Mouse (Mus musculus) gastrocnemius, postnatal 36 days (tissue): ENCODE measurements around the gene Zdhhc8. TPM values are rescaled to one million over a fixed set of nuclear protein-coding genes. Genes with fewer than 3 reads are reported as not detected.
"Not testable (repeated sequence)": the region's sequence is repeated elsewhere in the genome, so short reads cannot be mapped to it uniquely, and the experiment has no call there.

Experiments used
- DNase-seq, 2 experiments: peaks; one replicate each; pipeline ENCODE4 v3.0.0; 2022
- intact Hi-C: fragments of 180-260 bp; cut with DNase I; formaldehyde crosslinking; loops from one replicate; pipeline ENCODE4 v1.15.1; 2025
- total RNA-seq, 2 experiments: library from RNA; stranded (reverse); gene quantifications; 2 replicates each; pipeline ENCODE4 v1.2.3; 2021

Zdhhc8 gene
- total RNA-seq, 2 experiments from 2014 or later, result 23.1 to 23.4 TPM

DNA sequence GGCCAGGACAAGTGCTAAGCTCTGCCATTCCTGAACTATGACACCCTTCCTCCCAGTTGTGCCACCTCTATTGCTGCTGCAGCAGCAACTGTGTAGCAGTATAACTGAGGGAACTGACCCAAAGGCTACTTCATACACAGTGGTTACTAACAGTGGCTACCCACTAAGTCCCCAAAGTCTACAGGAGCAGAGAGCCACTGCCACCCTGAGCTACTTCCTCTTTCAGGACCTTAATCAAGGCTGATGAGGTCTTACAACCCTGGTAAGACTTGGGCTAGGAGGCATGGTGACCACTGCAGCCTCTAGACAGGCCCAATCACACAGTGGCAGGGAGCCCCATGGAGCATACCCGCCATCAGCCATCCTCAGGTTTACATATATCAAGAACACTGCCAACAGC lies 32.9 kb downstream of the Zdhhc8 start:
- intact Hi-C loops, result no loop called here
- no peak for DNase-seq

DNA sequence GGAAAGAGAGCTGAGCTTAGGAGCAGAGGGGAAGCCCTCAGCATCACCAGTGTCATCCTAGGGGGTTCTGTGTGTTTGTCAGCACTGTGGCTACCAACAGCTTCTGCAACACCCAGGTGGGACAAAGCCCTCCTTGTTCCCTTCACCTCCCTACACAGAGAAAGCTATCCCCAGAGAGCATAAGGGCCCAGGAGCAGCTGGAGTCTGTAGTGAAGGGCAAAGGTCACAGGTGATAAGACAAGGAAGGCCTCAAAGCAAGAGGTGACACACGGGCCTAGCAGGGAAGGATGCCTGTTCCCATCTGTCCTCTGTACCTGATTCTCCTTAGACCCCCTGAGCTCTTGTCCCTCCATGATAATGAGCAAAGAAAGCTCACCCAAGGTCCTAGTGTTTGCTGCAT lies 33.3 kb downstream of the Zdhhc8 start:
- no peak for DNase-seq
- intact Hi-C loops, result no loop called here

DNA sequence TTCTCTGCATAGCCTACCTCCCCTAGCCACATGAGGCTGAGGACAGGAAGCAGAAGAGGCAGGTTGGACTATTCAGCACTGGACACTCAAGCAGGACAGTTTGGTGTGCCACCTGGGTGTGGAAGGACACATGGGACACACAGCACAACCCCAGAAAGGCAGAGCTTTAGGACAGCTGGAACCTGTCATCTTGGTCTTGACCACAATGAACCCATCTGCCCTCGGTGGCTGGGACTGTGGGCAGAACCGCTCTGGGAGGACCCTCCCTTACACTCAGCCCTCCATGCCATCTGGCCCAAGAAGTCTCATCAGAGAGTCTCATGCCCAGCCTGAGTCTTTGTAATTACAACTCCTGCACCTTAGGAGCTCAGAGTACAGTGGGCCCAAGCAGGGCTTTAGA lies 34.9 kb downstream of the Zdhhc8 start:
- no peak for DNase-seq
- intact Hi-C loops, result no loop called here

DNA sequence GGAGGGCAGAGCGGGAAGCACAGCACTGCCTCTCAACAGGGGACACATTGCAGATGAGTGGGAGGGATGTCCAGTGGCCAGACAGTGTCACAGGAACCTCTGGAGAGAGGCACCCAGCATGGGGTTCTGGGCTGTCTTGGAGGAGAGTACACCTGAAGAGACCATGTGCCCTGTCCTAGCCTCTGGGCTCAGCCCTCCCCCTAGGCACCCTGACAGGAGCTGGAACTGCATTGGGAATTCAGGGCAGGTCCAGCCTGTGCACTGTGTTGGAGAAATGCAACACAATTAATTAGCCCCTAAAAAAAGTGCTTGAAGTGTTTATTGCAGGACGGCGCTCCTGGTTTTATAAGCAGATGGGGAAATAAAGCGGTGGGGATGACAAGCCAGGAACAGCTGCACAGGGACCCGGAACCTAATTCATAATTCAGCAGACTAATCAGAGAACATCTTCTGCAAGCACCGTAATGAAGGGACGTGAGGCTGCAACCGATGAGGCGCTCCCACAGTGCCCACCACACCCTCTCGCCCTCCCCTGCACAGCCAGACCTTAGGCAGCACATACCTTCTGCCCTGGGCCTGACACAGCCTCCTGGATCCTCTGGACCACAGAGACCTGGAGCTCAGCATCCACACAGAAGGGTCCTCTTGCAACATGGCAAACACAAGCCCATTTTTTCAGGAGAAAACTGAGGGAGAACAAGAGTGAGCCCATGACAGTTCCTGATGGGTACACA lies 36.4 kb downstream of the Zdhhc8 start:
- intact Hi-C loops, result no loop called here

DNA sequence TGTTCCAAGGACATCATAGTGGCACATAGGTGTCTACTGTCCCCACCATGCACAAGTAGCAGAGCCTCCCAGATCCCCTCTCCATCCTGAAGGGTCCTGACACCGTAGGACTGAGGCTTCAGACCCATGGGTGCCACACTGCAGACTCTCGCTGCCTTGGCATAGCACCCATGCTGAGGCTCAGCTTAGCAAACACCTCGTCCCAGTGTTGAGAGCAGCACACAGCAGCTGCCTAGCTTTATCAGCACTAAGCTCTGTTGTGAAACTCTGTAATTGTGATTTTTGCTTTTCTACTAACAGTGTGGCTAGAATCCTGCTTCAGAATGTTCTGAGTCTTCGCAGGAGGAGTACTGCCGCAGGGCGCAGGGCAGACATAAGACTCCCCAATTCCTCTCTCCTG lies 37.1 kb downstream of the Zdhhc8 start:
- intact Hi-C loops, result no loop called here
- DNase-seq, result no peak

More for the DNA sequence above, 36.4 kb downstream of the Zdhhc8 start:
- no peak for DNase-seq

DNA sequence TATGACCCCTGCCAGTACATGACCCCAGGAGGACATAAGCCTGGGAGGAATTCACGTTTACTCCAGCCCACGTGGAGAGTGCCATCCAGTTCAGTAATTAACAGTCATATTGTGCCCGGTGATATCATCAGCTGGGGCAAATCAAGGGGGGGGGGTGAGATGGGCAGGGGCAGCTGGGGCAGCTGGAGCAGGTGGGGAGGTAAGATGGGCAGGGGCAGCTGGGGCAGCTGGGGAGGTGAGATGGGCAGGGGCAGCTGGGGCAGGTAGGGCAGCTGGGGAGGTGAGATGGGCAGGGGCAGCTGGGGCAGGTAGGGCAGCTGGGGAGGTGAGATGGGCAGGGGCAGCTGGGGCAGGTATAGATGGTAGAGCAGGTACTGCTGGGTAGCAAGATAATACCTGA lies 39.4 kb downstream of the Zdhhc8 start:
- DNase-seq, intact Hi-C loops: not testable (repeated sequence)

DNA sequence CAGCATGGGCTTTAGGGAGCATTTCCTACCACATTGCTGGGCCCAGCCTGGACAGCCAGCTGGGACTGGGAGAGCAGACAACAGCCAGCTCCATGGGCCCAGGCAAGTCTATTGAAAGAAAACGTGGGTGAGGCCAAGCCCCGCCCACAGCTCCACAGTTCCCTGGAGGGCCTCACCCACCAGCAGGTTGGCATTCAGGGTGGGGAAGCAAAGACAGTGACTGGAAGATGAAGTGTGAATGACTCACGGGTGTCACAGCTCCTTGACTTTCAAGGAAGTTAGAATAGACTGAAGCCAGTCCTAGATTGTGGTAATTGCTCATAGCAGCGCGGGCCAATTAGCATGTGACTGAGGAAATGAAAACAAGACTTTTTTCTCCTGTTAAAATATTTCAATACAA lies 39.9 kb downstream of the Zdhhc8 start:
- intact Hi-C loops, result no loop called here
- DNase-seq, result peak in 1 of 2 experiments; percentile 46

DNA sequence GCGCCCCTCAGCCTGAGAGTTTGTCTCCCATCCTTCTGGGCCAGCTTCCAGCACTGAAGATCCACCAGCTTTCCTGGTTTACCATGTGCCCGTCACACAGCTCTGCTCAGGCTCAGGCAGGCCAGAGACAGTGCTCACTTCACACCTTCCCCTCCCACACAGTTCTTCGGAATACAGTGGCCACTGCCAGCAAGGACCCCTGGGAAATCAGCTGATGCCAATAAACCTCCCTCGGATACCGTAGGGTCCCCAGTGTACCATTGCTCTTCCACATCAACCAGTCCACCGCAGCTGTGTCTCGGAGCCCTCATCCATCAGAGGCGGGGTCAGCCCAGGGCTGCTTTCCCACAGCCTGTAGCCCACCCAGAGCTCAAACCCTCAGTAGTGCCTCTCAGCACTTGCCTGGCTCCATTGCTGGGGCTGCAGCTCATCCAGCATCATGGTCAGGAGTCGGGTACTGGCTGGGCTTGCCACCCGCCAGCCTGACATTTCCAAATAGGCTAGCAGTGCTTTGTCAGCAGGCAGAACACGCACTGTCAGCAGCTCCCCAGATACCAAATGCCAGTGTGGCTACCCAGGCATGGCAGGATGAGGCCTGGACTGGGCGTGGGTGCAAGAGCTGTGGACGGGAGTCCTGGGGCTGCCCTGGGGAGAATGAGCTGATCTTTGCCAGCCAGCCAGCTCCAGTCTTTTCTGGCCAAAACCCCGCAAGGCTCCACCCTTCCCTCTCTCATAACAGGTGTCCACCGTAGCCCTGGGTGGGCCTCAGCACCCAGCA lies 40.5 kb downstream of the Zdhhc8 start:
- intact Hi-C loops, result no loop called here
- DNase-seq, result peak; percentile 34 to 42

DNA sequence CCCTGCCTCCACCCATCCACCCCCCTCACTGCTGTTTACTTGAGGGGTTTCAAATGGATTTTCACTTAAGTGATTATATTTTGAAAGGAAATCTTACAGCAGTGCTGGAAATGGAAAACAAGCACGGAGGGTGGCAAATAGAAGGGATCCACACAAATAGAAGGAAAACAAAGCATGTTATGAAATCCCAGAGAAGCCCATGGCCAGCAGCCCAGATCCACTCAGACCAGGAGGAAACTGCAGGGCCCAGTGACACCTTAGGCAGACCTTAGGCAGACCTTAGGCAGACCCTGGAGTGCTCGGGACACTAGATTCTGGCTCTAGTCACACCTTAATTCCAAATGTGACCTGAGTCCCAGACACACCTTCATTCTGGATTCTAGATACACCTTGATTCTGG lies 43.9 kb downstream of the Zdhhc8 start:
- intact Hi-C loops, result no loop called here

DNA sequence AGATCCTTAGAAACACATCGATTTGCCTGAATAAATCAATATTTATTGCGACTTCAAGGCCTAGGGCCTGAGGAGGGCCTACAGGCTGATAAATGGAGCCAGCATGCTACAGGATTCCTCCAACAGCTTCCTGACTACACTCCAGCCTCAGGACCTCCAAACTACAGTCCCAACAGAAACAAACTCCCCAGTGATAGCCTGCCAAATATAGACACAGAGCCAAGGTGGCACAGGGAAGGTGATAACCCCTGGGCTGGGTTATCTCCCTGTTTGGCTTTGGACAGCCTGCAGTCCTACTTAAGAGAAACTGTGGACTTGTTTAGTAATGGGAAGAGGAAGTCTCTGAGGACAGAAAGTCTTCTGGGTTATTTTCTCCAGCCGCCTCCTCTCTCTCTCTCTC lies 47.7 kb downstream of the Zdhhc8 start:
- intact Hi-C loops, result no loop called here
- no peak for DNase-seq

More for the DNA sequence above, 43.9 kb downstream of the Zdhhc8 start:
- DNase-seq, result no peak

DNA sequence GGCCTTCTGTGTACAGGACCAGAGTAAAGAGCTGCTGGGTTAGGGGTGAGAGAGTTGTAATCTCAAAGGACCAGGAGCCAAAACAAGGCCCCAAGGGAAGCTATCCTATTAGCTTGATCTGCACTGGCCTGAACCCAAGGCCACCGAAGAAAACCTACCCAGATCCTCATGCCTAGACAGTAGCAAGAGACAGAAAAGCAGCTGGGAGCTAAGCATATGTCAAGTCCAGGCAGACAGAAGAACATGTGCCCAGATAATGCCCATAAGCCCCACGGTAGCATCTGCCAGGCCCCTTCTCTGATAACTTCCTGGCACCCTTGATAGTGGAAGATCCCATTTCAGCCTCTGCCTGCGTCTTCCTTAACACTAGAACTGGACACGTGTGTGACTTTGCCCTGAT lies 48.1 kb downstream of the Zdhhc8 start:
- DNase-seq, result no peak
- intact Hi-C loops, result no loop called here

DNA sequence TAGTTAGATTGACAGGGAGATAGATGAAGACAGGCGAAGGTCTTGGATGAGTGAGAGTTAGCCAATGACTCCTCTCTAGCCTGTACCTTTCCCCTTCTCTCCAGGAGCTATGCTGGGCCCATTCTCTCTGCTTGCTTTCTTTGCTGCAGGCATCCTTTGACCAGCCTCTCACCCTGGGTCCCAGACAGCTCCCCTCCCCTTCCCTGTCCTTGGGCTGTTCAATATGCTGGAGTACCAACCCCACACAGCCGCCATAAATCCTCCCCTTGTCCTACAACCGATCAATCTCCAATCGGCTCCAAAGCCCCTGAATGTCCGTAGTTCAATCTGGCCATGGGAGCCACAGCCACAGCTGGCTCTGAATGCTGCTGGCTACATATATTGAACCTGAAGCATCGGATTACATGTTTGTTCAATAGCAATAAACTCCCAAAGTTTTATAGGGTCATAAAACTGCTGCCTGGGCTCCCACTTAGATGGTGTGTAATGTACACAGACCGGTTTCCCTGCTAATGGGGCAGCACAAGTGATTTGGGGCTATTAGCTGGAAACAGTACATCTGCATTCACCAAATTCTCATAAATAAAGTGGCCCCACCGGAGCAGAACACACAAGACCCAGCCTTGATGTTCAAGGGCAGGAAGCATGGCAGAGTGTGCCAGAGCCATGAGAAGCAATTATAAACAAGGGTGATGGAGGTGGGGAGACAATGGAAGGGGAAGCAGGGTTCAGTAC lies 49.1 kb downstream of the Zdhhc8 start:
- no peak for DNase-seq
- intact Hi-C loops, result no loop called here

DNA sequence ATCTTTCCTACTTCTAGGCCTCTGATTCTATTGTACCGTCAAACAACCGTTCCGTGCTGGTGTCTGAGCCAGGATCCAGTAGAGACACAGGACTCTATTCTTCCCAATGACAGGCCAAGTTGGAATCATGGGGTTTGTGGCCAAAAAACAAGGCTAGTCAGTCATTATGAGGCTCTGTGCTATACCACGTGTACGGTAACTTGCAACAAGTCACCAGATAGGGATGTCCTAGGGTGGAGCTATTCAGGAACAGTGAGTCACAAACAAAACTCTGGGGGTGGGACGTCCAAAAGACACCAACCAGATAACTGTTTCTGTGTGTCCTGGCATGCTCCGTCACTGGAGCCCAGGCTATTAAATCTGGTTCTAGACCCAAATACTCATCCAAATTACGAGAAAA lies 52.2 kb downstream of the Zdhhc8 start:
- no peak for DNase-seq
- intact Hi-C loops, result no loop called here

DNA sequence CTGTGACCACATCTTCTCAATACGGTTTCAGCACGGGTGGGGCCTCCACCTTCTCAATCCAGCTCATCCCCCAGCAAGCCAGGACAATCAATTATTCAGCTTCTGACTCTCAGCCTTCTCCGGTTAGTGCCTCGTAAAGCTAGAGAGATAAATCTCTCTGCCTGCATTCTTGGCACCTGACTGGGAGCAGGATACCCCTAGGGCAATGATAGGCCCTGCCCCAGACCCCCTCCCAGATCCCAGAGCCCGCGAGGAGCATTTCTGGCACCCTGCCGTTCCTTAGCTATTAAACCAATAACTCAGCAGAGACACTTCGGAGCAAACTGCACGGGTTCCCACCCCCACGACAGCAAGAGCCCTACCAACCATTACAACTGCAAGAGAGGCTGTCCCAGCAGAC lies 53.5 kb downstream of the Zdhhc8 start:
- intact Hi-C loops, result no loop called here
- DNase-seq, result no peak

DNA sequence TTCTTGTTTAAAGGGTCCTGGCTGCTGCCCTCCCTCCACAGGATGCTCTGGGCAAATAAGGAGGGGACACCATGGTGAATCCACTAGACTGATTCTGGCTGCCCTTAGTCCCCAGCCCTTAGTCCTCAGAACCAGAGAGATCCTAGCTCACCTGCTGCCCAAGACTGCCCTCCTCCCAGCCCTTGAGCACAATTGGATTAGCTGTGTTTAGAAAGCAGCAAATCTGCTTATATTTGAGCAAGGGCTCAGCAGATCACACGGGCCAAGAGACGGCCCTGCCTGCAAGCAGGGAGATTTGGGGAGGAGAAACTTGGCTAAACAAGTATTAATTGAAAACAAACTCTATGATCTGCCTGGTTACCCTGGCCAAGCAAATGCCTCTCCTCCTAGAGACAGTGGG lies 55.3 kb downstream of the Zdhhc8 start:
- intact Hi-C loops, result no loop called here
- no peak for DNase-seq

DNA sequence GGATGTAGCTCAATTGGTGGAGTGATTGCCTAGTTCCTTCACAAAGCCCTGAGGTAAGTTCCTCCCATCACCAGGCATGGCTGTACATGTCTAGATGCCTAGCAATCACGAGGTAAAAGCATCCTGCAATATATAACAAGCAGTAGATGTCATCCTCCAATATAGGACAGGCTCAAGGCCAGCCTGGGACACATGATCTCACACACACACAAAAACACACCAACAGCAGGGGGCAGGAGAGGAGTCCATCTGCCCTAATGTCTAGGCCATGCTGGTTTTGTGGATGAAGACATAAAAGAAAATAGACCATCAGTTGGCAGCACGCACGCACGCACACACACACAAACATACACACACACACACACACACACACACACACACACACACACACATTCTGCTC lies 58.2 kb downstream of the Zdhhc8 start:
- intact Hi-C loops, result loop anchor here (2.0 kb wide), 1 partner anchor 34 kb away; no protein-coding TSS in a partner anchor
- no peak for DNase-seq

DNA sequence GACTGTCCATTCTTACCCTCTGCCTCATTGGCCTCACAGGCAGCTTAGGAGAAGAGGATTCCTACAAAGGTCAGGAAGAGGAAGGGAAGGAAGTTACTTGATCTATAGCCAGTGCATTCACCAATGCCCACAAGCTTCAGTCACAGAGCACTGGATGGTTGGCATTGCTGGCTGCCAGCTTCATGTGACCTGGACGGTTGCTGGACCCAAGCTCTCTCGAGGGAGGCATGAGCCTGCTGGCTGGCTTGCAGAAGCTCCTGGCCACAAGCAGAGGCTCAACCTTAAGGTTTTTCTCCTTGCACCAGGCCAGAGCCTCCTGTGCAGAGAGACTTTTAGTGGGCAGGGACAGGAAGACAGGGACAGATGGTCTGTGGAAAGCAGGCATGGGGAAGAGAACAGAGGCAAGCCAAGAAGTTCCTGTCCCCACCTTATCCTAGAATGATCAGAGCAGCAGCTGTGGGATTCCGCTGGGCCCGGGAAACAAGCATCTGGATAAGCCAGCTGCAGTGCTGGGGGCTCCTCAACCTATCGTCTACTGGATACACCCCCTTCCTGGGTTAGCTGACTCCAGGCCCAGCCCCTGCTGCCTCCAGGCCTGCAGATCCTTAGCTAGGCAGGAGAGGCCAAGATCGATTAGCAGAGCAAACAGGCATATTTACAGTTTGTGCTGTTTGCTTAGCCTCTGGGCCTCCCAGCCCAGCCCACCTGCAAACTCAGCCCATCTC lies 59.0 kb downstream of the Zdhhc8 start:
- no peak for DNase-seq
- intact Hi-C loops, result loop anchor here (2.0 kb wide), 1 partner anchor 35 kb away; no protein-coding TSS in a partner anchor

DNA sequence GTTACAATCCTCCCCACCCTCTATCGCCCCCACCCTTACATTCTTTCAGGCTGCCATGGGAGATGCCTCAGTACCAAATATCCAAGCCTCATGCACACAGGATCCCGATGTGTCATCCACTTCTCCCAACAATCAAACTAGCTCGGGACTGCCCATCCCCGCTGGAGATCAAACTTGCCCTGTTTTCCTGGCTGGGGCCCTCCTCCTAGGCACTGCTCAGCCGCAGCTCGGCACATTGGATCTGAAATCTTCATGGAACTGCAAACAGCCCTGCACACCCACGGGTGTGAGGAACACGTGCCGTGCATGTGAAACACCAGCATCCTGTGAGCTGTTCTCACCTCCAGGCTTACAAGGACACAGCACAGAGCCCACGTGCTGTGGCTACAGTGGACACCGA lies 61.1 kb downstream of the Zdhhc8 start:
- intact Hi-C loops, result loop anchor here (2.0 kb wide), 2 partner anchors 47 to 65 kb away; partner anchors contain the start of gene Rtn4r
- no peak for DNase-seq

DNA sequence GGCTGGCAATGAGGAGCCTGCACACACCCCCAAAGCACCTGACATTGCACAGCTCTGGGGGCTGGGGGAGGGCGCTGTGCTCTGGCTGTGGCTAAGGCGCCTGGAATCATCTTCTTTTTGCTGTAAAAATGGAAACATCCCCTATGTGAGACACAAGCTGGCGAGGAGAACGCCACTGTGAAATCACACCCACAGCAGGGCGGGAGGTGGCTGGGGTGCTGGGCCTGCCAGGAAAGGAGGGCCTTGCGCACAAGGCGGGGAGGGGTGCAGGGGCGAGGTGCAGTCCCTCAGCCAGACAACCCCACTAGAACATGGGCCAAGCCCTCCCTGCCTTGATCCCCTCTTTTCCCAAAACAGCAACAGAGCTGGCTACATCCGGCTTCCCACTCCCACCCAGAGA lies 61.7 kb downstream of the Zdhhc8 start:
- no peak for DNase-seq
- intact Hi-C loops, result loop anchor here (2.0 kb wide), 2 partner anchors 46 to 64 kb away; partner anchors contain the start of gene Rtn4r

DNA sequence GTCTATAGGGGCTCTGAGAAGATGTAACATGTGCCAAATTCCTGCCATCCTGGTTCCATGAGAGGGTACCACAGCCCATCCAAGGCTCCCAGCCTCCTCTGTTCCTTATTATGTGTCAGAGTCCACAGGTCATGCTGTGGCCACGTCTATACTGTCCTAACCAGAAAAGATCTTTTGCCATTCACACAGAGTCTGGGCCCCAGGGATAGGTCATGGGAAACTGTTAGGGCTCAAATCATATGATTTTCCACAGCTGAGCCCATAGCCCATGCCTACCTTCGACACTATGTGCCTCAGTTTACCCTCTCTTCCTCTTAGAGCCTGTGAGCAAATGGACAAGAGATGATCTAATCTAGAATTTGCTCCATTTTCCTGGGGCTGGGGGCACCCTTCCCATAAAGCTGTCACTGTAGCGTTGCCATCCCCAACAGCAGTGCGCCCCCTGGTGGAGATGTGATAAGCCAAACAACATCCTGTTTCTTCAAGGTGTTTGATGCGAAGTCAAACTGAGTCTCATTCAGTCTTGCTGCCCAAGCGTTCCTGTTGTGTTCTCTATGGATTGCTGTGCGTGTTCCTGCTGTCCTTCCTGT lies 62.6 kb downstream of the Zdhhc8 start:
- intact Hi-C loops, result loop anchor here (2.0 kb wide), 2 partner anchors 46 to 64 kb away; partner anchors contain the start of gene Rtn4r

More for the DNA sequence above, 62.6 kb downstream of the Zdhhc8 start:
- DNase-seq, result peak; percentile 54 to 75
